Mouse (Mus musculus): ENCODE results near the gene Dpf3. TPM values are rescaled to one million over a fixed set of nuclear protein-coding genes. Genes with fewer than 3 reads are reported as not detected.

The Dpf3 gene
- polyA plus RNA-seq, 2 experiments = 3.0 to 4.9 TPM

DNA sequence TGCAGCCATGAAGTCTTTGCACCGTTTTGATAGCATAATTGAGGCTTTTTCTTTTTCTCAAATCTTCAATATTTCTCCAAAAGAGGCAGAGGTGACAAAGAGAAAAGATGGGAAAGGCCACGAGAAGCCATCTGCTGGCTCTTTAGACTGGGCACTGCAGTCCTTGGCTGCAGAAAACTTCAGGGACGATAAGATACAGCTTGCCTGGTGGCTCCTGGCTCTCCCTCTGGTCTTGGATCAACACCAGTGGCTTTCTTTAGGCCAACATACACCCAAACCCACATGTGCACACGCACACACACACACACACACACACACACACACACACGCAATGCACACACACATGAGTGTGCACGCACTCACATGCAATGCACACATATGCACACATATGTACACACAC is 278.7 kb downstream of the Dpf3 start:
- H3K36me3 ChIP-seq (ENCODE audit: control insufficient read depth, insufficient read depth, low read length) = no peaks in the 10 kb centered on the region
- no peak overlapping the region for H3K4me2 ChIP-seq (replicated peaks; ENCODE audit: low read depth, low read length, severe bottlenecking)
- H3K4me1 ChIP-seq (ENCODE audit: control insufficient read depth, insufficient read depth, low read length) = peaks cover 20% of the 10 kb centered on the region
- 63% methylated on average over 6 of the region's 6 CpGs for WGBS
- no peak for DNase-seq (ENCODE audit: low spot score)
- TF ChIP-seq POLR2A (IDR thresholded peaks at IDR 0.05; ENCODE audit: borderline replicate concordance, extremely low read depth, insufficient read depth, insufficient read length) = no peak
- no peak for ATAC-seq (ENCODE audit: low FRiP score, low read depth)
- no peak overlapping the region for H3K4me3 ChIP-seq (replicated peaks; ENCODE audit: low read length)
- no peak overlapping the region for H3K27ac ChIP-seq (replicated peaks; ENCODE audit: low read depth, low read length)
- H3K9ac ChIP-seq (ENCODE audit: low read depth, low read length, severe bottlenecking) = no peak overlapping the region
- H3K9me3 ChIP-seq (ENCODE audit: control insufficient read depth, low read length) = no peaks in the 10 kb centered on the region
- no peaks in the 10 kb centered on the region for H3K27me3 ChIP-seq (ENCODE audit: control insufficient read depth, insufficient read depth, low read length)

GRCm38 (mm10) chr12:83208011-83208410 is 279.5 kb downstream of the Dpf3 start:
- no peaks in the 10 kb centered on the region for H3K9me3 ChIP-seq (ENCODE audit: control insufficient read depth, low read length)
- no peak for ATAC-seq (ENCODE audit: low FRiP score, low read depth)
- no peaks in the 10 kb centered on the region for H3K27me3 ChIP-seq (ENCODE audit: control insufficient read depth, insufficient read depth, low read length)
- DNase-seq (ENCODE audit: low spot score) = no peak
- WGBS = 37% methylated on average over 8 of the region's 8 CpGs
- no peak overlapping the region for H3K4me3 ChIP-seq (replicated peaks; ENCODE audit: low read length)
- no peak overlapping the region for H3K27ac ChIP-seq (replicated peaks; ENCODE audit: low read depth, low read length)
- no peak for TF ChIP-seq POLR2A (IDR thresholded peaks at IDR 0.05; ENCODE audit: borderline replicate concordance, extremely low read depth, insufficient read depth, insufficient read length)
- no peaks in the 10 kb centered on the region for H3K36me3 ChIP-seq (ENCODE audit: control insufficient read depth, insufficient read depth, low read length)
- H3K4me2 ChIP-seq (replicated peaks; ENCODE audit: low read depth, low read length, severe bottlenecking) = no peak overlapping the region
- peaks cover 19% of the 10 kb centered on the region for H3K4me1 ChIP-seq (ENCODE audit: control insufficient read depth, insufficient read depth, low read length)
- no peak overlapping the region for H3K9ac ChIP-seq (ENCODE audit: low read depth, low read length, severe bottlenecking)

GRCm38 (mm10) chr12:83207481-83207880 is 280.0 kb downstream of the Dpf3 start:
- DNase-seq (ENCODE audit: low spot score) (no peak), ATAC-seq (ENCODE audit: low FRiP score, low read depth) (no peak)
- WGBS = 65% methylated on average over 5 of the region's 5 CpGs

DNA sequence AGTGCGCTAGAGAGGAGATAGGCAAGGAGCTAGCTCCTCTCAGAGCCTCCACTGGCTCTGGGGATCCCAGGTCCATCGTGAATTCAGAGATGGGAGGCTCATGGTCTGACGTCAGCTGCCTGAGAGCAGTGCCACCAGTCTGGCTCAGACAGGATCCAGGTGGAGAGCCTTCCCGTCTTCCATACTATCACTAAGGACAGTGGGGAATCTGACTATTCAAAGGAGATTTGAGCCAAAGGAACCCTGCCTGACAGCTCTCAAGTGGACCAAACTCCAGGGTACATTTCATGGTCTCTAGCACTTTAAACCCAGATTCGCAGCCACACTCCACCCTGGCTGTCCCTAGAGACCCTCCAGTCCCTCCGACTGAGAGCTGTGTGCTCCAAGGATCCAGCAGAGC is 280.6 kb downstream of the Dpf3 start:
- Histone ChIP-seq H3K4me1 (ENCODE audit: control insufficient read depth, insufficient read depth, low read length) (peaks cover 19% of the 10 kb centered on the region), H3K4me2 (replicated peaks; ENCODE audit: low read depth, low read length, severe bottlenecking) (no peak overlapping the region), H3K36me3 (ENCODE audit: control insufficient read depth, insufficient read depth, low read length) (no peaks in the 10 kb centered on the region), H3K9ac (ENCODE audit: low read depth, low read length, severe bottlenecking) (no peak overlapping the region), H3K4me3 (replicated peaks; ENCODE audit: low read length) (no peak overlapping the region), H3K27ac (replicated peaks; ENCODE audit: low read depth, low read length) (no peak overlapping the region), H3K27me3 (ENCODE audit: control insufficient read depth, insufficient read depth, low read length) (no peaks in the 10 kb centered on the region), H3K9me3 (ENCODE audit: control insufficient read depth, low read length) (no peaks in the 10 kb centered on the region)
- WGBS = 74% methylated on average over 6 of the region's 6 CpGs
- no peak for TF ChIP-seq POLR2A (IDR thresholded peaks at IDR 0.05; ENCODE audit: borderline replicate concordance, extremely low read depth, insufficient read depth, insufficient read length)
- ATAC-seq (ENCODE audit: low FRiP score, low read depth) (no peak), DNase-seq (ENCODE audit: low spot score) (no peak)

More at GRCm38 (mm10) chr12:83207481-83207880, 280.0 kb downstream of the Dpf3 start:
- Histone ChIP-seq H3K27me3 (ENCODE audit: control insufficient read depth, insufficient read depth, low read length) (no peaks in the 10 kb centered on the region), H3K4me3 (replicated peaks; ENCODE audit: low read length) (no peak overlapping the region), H3K9me3 (ENCODE audit: control insufficient read depth, low read length) (no peaks in the 10 kb centered on the region), H3K4me1 (ENCODE audit: control insufficient read depth, insufficient read depth, low read length) (peaks cover 19% of the 10 kb centered on the region), H3K36me3 (ENCODE audit: control insufficient read depth, insufficient read depth, low read length) (no peaks in the 10 kb centered on the region), H3K4me2 (replicated peaks; ENCODE audit: low read depth, low read length, severe bottlenecking) (no peak overlapping the region), H3K27ac (replicated peaks; ENCODE audit: low read depth, low read length) (no peak overlapping the region), H3K9ac (ENCODE audit: low read depth, low read length, severe bottlenecking) (no peak overlapping the region)
- TF ChIP-seq POLR2A (IDR thresholded peaks at IDR 0.05; ENCODE audit: borderline replicate concordance, extremely low read depth, insufficient read depth, insufficient read length) = no peak

DNA sequence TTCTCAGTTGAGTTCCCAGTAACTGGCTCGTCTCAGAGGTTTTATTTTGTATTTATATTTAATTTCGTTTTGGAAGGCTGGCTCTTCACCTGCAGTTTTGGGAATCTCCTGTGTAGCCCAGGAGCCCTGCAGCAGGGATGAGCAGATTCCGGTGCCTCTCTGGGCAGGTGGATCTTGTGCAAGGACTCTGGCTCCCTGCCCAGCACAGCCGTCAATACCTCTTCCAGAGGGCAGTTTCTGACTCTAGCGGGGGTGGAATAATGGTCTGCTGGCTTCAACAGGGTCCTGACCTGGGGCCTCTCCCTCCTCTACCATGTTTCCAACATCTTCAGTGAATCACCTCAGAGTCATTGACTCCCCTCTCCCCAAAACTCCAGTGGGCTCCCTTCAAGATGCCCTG is 283.2 kb downstream of the Dpf3 start:
- no peak overlapping the region for H3K27ac ChIP-seq (replicated peaks; ENCODE audit: low read depth, low read length)
- 60% methylated on average over 5 of the region's 5 CpGs for WGBS

GRCm38 (mm10) chr12:83201674-83202073 is 285.8 kb downstream of the Dpf3 start:
- WGBS = 6% methylated on average over 3 of the region's 3 CpGs
- Histone ChIP-seq H3K4me2 (replicated peaks; ENCODE audit: low read depth, low read length, severe bottlenecking) (no peak overlapping the region), H3K27ac (replicated peaks; ENCODE audit: low read depth, low read length) (no peak overlapping the region), H3K4me1 (ENCODE audit: control insufficient read depth, insufficient read depth, low read length) (0 out of 2 replicates have a peak, but pooled peaks cover 9% of the 10 kb centered on the region), H3K27me3 (ENCODE audit: control insufficient read depth, insufficient read depth, low read length) (no peaks in the 10 kb centered on the region), H3K36me3 (ENCODE audit: control insufficient read depth, insufficient read depth, low read length) (no peaks in the 10 kb centered on the region), H3K9ac (ENCODE audit: low read depth, low read length, severe bottlenecking) (no peak overlapping the region), H3K9me3 (ENCODE audit: control insufficient read depth, low read length) (no peaks in the 10 kb centered on the region), H3K4me3 (replicated peaks; ENCODE audit: low read length) (no peak overlapping the region)
- no peak for TF ChIP-seq POLR2A (IDR thresholded peaks at IDR 0.05; ENCODE audit: borderline replicate concordance, extremely low read depth, insufficient read depth, insufficient read length)
- DNase-seq (ENCODE audit: low spot score) (no peak), ATAC-seq (ENCODE audit: low FRiP score, low read depth) (no peak)

More for the DNA sequence above, 283.2 kb downstream of the Dpf3 start:
- no peak for TF ChIP-seq POLR2A (IDR thresholded peaks at IDR 0.05; ENCODE audit: borderline replicate concordance, extremely low read depth, insufficient read depth, insufficient read length)
- H3K27me3 ChIP-seq (ENCODE audit: control insufficient read depth, insufficient read depth, low read length) = no peaks in the 10 kb centered on the region
- no peak overlapping the region for H3K9ac ChIP-seq (ENCODE audit: low read depth, low read length, severe bottlenecking)
- H3K4me2 ChIP-seq (replicated peaks; ENCODE audit: low read depth, low read length, severe bottlenecking) = no peak overlapping the region
- H3K4me3 ChIP-seq (replicated peaks; ENCODE audit: low read length) = no peak overlapping the region
- no peak for DNase-seq (ENCODE audit: low spot score)
- peaks cover 19% of the 10 kb centered on the region for H3K4me1 ChIP-seq (ENCODE audit: control insufficient read depth, insufficient read depth, low read length)
- H3K9me3 ChIP-seq (ENCODE audit: control insufficient read depth, low read length) = no peaks in the 10 kb centered on the region
- no peak for ATAC-seq (ENCODE audit: low FRiP score, low read depth)
- H3K36me3 ChIP-seq (ENCODE audit: control insufficient read depth, insufficient read depth, low read length) = no peaks in the 10 kb centered on the region

Data from limb, embryonic 14.5 days (tissue).